Mouse (Mus musculus) stomach, postnatal 0 days (tissue): Measurements from ENCODE around the gene Gm20403.

ENCODE experiments used
- CTCF ChIP-seq: IDR thresholded peaks from 2 replicates; pipeline ENCODE4 v1.5.1; 2016; ENCODE audit warnings: antibody characterized with exemption, low read depth, mild to moderate bottlenecking, moderate library complexity
- EP300 ChIP-seq: optimal IDR thresholded peaks from 2 replicates; pipeline ENCODE3; 2016; ENCODE audit warnings: antibody characterized with exemption

- no peak for TF ChIP-seq CTCF
- TF ChIP-seq EP300: no peak
Measured at GRCm38 (mm10) chr12:54994068-54994386, 7.7 kb upstream of the Gm20403 start.
